Mouse (Mus musculus) kidney, embryonic 14.5 days (tissue): Measurements from ENCODE around the gene Fam151b. TPM values are rescaled to one million over a fixed set of nuclear protein-coding genes. Genes with fewer than 3 reads are reported as not detected.

Experiments
- polyA plus RNA-seq: library from polyadenylated mRNA; unstranded; fragments of >200 nt; fragmentation: Nextera tagmentation; extraction: Ambion mirVana; gene quantifications from 2 replicates; pipeline ENCODE4 v1.2.1, GENCODE M21; 2014

Fam151b gene
- polyA plus RNA-seq, 1 experiment from 2014 or later = 0.18 TPM

Other genes with a start within 250 kb of the Fam151b start
- gene Gm20379, start 178.0 kb downstream of the Fam151b start, polyA plus RNA-seq = 1.4 and 2.1 TPM in 2 replicates
- 24.6 and 26.0 TPM in 2 replicates for gene Dhfr, start 129.3 kb downstream of the Fam151b start, polyA plus RNA-seq
- 31.8 and 42.3 TPM in 2 replicates for gene Msh3, start 129.0 kb downstream of the Fam151b start, polyA plus RNA-seq
- gene Ankrd34b, start 58.1 kb downstream of the Fam151b start, polyA plus RNA-seq = 0.06 and 0.07 TPM in 2 replicates
- gene Zfyve16, start 46.9 kb upstream of the Fam151b start, polyA plus RNA-seq = 8.7 and 14.7 TPM in 2 replicates
- not detected in 2 replicates for gene Spz1, start 92.2 kb upstream of the Fam151b start, polyA plus RNA-seq
- 7.4 and 18.0 TPM in 2 replicates for gene Serinc5, start 127.1 kb upstream of the Fam151b start, polyA plus RNA-seq